Mouse (Mus musculus): Measurements from ENCODE around the gene Cdh23. TPM values are rescaled to one million over a fixed set of nuclear protein-coding genes. Genes with fewer than 3 reads are reported as not detected.
A peak's percentile ranks its signal among the peaks of the same experiment; 100 is the strongest.

The Cdh23 gene
- polyA plus RNA-seq, 1 experiment from 2014 or later: 1.1 TPM

- no peak for ATAC-seq (ENCODE audit: low FRiP score, low read depth)
- WGBS: 68% methylated on average over 3 of the region's 3 CpGs
- Histone ChIP-seq H3K36me3 (no peaks in the 10 kb centered on the region), H3K27me3 (no peaks in the 10 kb centered on the region), H3K9me3 (no peaks in the 10 kb centered on the region), H3K4me3 (no peak overlapping the region), H3K27ac (no peak overlapping the region), H3K9ac (no peak overlapping the region; the same call in 1 of the 2 replicates), H3K4me2 (replicated peaks) (no peak overlapping the region), H3K4me1 (peaks cover 22% of the 10 kb centered on the region)
These were observed 316.1 kb downstream of the Cdh23 start for GRCm38 (mm10) chr10:60380229-60380628.

- H3K9ac ChIP-seq: no peak overlapping the region; the same call in 1 of the 2 replicates
- no peak for ATAC-seq (ENCODE audit: low FRiP score, low read depth)
- no peaks in the 10 kb centered on the region for H3K9me3 ChIP-seq
- H3K4me1 ChIP-seq: peaks cover 22% of the 10 kb centered on the region
- H3K36me3 ChIP-seq: no peaks in the 10 kb centered on the region
- no peak overlapping the region for H3K4me3 ChIP-seq
- 69% methylated on average over 9 of the region's 9 CpGs for WGBS
- H3K4me2 ChIP-seq (replicated peaks): no peak overlapping the region
- no peak overlapping the region for H3K27ac ChIP-seq
- no peaks in the 10 kb centered on the region for H3K27me3 ChIP-seq
These were observed 316.8 kb downstream of the Cdh23 start for GRCm38 (mm10) chr10:60379419-60379957.

- Histone ChIP-seq H3K9ac (no peak overlapping the region), H3K4me3 (no peak overlapping the region), H3K4me1 (peaks cover 34% of the 10 kb centered on the region), H3K27me3 (no peaks in the 10 kb centered on the region), H3K36me3 (no peaks in the 10 kb centered on the region), H3K4me2 (replicated peaks) (no peak overlapping the region), H3K9me3 (no peaks in the 10 kb centered on the region), H3K27ac (no peak overlapping the region)
- ATAC-seq (ENCODE audit: low FRiP score, low read depth): no peak
- WGBS: 93% methylated on average over 16 of the region's 16 CpGs
These were observed 319.6 kb downstream of the Cdh23 start for GRCm38 (mm10) chr10:60376704-60377103.

DNA sequence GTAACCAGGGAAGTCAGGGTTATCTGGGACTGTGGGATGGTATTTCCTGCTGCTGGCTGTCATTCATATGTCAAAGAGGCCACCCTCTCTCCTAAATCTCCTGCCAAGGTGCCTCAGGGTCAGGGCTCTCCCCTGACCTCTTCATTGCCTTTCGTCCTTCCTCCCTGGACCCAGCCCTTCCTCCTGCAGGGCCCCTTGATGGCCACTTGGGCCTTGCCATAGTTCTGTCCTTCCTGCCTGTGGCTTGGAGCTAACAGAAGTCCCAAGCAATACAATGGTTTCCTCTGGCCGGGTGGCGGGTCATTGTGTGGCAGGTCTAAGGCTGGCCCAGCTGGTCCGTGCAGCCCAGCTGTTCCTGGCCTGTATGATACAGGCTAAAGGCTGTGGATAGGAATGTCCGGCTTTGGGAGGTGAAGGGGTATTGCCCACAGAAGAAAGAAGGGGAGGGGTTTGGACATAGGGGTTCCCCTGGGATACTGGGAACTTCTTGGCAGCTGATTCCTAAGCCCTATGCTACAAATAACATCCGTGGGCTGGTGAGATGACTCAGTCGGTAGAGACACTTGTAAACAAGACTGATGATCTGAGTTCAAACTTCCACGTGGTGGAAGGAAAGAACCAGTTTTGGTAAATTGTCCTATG lies 322.2 kb downstream of the Cdh23 start:
- Histone ChIP-seq H3K27ac (peak overlapping the region; percentile 0; the same call in 1 of the 2 replicates), H3K27me3 (no peaks in the 10 kb centered on the region), H3K4me3 (no peak overlapping the region), H3K36me3 (no peaks in the 10 kb centered on the region), H3K4me2 (replicated peaks) (no peak overlapping the region), H3K4me1 (peaks cover 23% of the 10 kb centered on the region), H3K9me3 (no peaks in the 10 kb centered on the region), H3K9ac (no peak overlapping the region)
- peak; percentile 38; the same call in 1 of the 2 replicates for ATAC-seq (ENCODE audit: low FRiP score, low read depth)
- WGBS: 48% methylated on average over 8 of the region's 8 CpGs

DNA sequence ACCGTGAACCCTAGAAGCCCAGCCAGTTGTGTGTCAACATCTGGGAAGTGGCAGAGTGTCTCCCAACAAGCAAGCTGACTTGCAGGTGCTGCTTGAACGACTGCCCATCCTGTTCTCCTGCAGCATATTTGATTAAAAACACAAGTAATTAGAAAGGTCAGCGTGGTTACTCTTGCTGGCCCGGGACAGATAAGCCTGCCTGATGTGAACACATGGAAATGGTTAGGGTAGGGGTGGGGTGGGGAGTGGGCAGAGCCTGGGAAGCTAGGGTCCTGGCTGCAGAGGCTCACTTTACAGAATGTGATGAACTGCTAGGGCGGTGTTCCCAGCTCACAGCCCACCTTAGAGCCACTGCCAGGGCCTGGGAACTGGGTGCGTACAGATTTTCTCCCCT lies 322.8 kb downstream of the Cdh23 start:
- peak overlapping the region; percentile 0; the same call in 1 of the 2 replicates for H3K27ac ChIP-seq
- ATAC-seq (ENCODE audit: low FRiP score, low read depth): no peak

DNA sequence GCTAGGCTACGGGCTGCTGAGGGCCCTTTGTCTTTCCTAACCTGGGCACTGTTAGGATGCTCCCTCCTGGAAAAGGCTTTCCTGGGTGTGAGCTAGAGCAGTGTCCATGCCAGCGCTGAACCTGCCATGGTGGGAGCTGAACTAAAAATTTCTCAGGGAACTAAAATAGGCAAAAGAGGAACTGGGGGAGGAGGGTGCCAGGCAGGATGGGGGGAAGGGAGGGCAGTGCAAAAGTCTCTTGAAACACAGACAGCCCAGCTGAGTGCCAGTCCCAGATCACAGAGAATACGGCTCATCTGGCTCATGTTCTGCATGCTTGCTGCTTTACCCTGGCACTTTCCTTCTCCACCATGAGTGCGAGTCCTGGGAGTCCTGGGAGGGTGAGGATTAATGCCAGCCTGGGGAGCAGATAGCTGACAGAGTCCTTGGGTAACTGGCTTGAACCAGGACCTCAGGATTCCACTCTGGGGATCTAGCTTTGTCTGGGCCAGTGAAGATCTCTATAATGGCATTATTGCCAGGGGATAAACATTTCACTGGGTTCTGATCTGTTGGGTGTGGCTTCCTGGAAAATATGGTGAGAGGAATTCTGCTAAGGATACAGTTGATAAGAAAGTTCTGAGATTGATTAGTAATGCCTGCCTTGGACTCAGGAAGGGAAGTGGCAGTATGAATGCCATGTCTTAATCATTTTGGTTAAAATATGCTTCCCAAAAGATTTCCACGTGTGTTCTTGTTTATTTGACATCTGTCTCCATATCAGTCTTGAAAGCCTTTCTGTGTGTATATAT lies 324.5 kb downstream of the Cdh23 start:
- no peak overlapping the region for H3K4me3 ChIP-seq
- no peaks in the 10 kb centered on the region for H3K36me3 ChIP-seq
- no peak overlapping the region for H3K27ac ChIP-seq
- no peak overlapping the region for H3K4me2 ChIP-seq (replicated peaks)
- H3K4me1 ChIP-seq: peaks cover 23% of the 10 kb centered on the region
- ATAC-seq (ENCODE audit: low FRiP score, low read depth): no peak
- no peaks in the 10 kb centered on the region for H3K9me3 ChIP-seq
- H3K27me3 ChIP-seq: no peaks in the 10 kb centered on the region
- 78% methylated on average over 5 of the region's 5 CpGs for WGBS
- H3K9ac ChIP-seq: no peak overlapping the region

More for the DNA sequence above, 322.8 kb downstream of the Cdh23 start:
- H3K9me3 ChIP-seq: no peaks in the 10 kb centered on the region
- no peak overlapping the region for H3K4me2 ChIP-seq (replicated peaks)
- H3K4me1 ChIP-seq: peaks cover 23% of the 10 kb centered on the region
- WGBS: 13% methylated on average over 6 of the region's 6 CpGs
- no peaks in the 10 kb centered on the region for H3K36me3 ChIP-seq
- H3K4me3 ChIP-seq: no peak overlapping the region
- no peaks in the 10 kb centered on the region for H3K27me3 ChIP-seq
- no peak overlapping the region for H3K9ac ChIP-seq

DNA sequence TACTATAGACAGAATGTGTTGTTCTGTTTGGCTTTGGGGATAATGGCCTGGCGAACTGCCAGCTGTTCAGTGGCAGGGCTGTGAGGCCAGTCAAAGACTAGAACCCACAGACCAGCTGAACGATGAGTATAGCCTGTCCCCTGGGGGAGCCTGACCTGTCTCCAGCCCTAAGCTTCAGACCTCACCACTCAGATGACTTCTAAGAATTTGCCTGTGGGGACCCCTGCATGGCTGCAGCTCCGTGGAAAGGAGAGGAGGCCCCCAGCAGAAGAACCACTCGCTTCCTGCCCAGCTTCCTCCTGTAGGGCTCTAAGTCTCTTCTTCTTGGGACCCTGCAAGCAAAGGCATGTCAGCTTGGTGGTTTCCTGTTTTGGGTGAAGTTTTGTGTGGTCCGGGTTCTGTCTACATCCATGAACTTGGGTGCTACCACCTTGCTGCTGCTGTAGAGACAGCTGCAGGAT lies 325.7 kb downstream of the Cdh23 start:
- 67% methylated on average over 5 of the region's 5 CpGs for WGBS
- Histone ChIP-seq H3K4me3 (no peak overlapping the region), H3K27ac (no peak overlapping the region), H3K27me3 (no peaks in the 10 kb centered on the region), H3K9ac (no peak overlapping the region), H3K4me1 (peaks cover 23% of the 10 kb centered on the region), H3K9me3 (no peaks in the 10 kb centered on the region), H3K36me3 (no peaks in the 10 kb centered on the region), H3K4me2 (replicated peaks) (no peak overlapping the region)
- no peak for ATAC-seq (ENCODE audit: low FRiP score, low read depth)

DNA sequence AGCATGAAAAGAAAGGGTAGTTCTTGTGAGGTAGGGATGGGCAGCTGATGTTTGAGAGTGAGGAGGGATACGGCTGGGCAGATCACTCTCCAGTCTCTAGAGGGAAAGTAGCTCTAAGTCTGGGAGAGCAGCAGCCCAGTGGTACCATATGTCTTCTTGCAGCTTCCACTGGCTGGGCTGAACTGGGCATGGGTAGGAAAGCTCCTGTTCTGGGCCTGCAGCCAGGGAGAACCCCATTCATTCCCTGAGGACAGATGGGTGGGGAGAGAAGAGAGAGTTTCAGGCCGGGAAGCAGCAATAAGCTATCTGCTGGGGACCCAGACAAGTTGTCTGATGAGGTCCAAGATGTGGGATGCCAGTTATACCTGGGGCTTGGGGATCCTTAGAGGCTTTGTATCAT lies 326.2 kb downstream of the Cdh23 start:
- Histone ChIP-seq H3K27me3 (no peaks in the 10 kb centered on the region), H3K9me3 (no peaks in the 10 kb centered on the region)

GRCm38 (mm10) chr10:60369405-60369804 lies 326.9 kb downstream of the Cdh23 start:
- Histone ChIP-seq H3K4me1 (peaks cover 30% of the 10 kb centered on the region), H3K9me3 (no peaks in the 10 kb centered on the region), H3K9ac (no peak overlapping the region), H3K4me2 (replicated peaks) (no peak overlapping the region), H3K27ac (no peak overlapping the region), H3K4me3 (no peak overlapping the region), H3K36me3 (no peaks in the 10 kb centered on the region), H3K27me3 (no peaks in the 10 kb centered on the region)
- ATAC-seq (ENCODE audit: low FRiP score, low read depth): no peak
- WGBS: 77% methylated on average over 6 of the region's 6 CpGs

More for the DNA sequence above, 326.2 kb downstream of the Cdh23 start:
- H3K9ac ChIP-seq: no peak overlapping the region
- WGBS: 61% methylated on average over 2 of the region's 2 CpGs
- H3K4me2 ChIP-seq (replicated peaks): no peak overlapping the region
- no peak for ATAC-seq (ENCODE audit: low FRiP score, low read depth)
- no peak overlapping the region for H3K4me3 ChIP-seq
- peaks cover 24% of the 10 kb centered on the region for H3K4me1 ChIP-seq
- H3K36me3 ChIP-seq: no peaks in the 10 kb centered on the region
- H3K27ac ChIP-seq: no peak overlapping the region

- ATAC-seq (ENCODE audit: low FRiP score, low read depth): no peak
- no peak overlapping the region for H3K27ac ChIP-seq
These were observed 328.4 kb downstream of the Cdh23 start for GRCm38 (mm10) chr10:60367904-60368303.

GRCm38 (mm10) chr10:60367145-60367544 lies 329.1 kb downstream of the Cdh23 start:
- H3K4me3 ChIP-seq: no peak overlapping the region
- no peak for ATAC-seq (ENCODE audit: low FRiP score, low read depth)
- H3K27ac ChIP-seq: no peak overlapping the region
- H3K4me2 ChIP-seq (replicated peaks): no peak overlapping the region
- peaks cover 34% of the 10 kb centered on the region for H3K4me1 ChIP-seq
- H3K36me3 ChIP-seq: no peaks in the 10 kb centered on the region
- H3K9me3 ChIP-seq: no peaks in the 10 kb centered on the region
- WGBS: 74% methylated on average over 2 of the region's 2 CpGs
- no peak overlapping the region for H3K9ac ChIP-seq
- no peaks in the 10 kb centered on the region for H3K27me3 ChIP-seq

More at GRCm38 (mm10) chr10:60367904-60368303, 328.4 kb downstream of the Cdh23 start:
- peaks cover 26% of the 10 kb centered on the region for H3K4me1 ChIP-seq
- WGBS: 74% methylated on average over 4 of the region's 4 CpGs
- no peak overlapping the region for H3K4me2 ChIP-seq (replicated peaks)
- no peaks in the 10 kb centered on the region for H3K9me3 ChIP-seq
- H3K27me3 ChIP-seq: no peaks in the 10 kb centered on the region
- H3K9ac ChIP-seq: no peak overlapping the region
- H3K36me3 ChIP-seq: no peaks in the 10 kb centered on the region
- H3K4me3 ChIP-seq: no peak overlapping the region

DNA sequence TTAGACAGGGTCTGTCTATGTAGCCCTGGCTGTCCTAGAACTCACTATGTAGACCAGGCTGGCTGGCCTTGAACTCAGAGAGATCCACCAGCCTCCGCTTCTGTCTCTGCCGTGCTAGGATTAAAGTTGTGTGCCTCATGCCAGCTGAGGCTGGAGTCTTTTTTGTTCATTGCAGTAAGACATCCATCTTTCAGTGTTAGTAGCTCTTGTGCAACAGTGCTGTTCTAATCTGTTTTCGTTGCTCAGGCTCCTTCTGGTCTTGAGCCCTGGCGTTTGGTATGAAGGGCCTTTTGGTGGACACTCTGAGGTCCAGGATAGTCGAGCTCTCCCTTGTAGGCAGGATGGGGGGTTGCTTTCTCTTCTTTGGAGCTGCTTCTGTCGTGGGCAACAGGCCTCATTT lies 332.9 kb downstream of the Cdh23 start:
- Histone ChIP-seq H3K4me1 (peaks cover 45% of the 10 kb centered on the region), H3K36me3 (no peaks in the 10 kb centered on the region), H3K9me3 (no peaks in the 10 kb centered on the region), H3K4me3 (no peak overlapping the region), H3K9ac (no peak overlapping the region), H3K27ac (no peak overlapping the region), H3K4me2 (replicated peaks) (no peak overlapping the region), H3K27me3 (no peaks in the 10 kb centered on the region)
- ATAC-seq (ENCODE audit: low FRiP score, low read depth): no peak
- 56% methylated on average over 6 of the region's 6 CpGs for WGBS

All from limb, embryonic 13.5 days (tissue).